Mouse (Mus musculus) inflammation-experienced regulatory T-cells (primary cell): ENCODE measurements around the gene Gm14632. TPM values are rescaled to one million over a fixed set of nuclear protein-coding genes. Genes with fewer than 3 reads are reported as not detected.

ENCODE experiments used
- polyA plus RNA-seq, 2 experiments: library from polyadenylated mRNA; unstranded; fragments of 100-300 nt; shearing (Covaris generic); gene quantifications; one replicate each; pipeline ENCODE4 v1.2.1; 2017

Gene Gm14632
- not detected for polyA plus RNA-seq

GRCm38 (mm10) chrX:30329472-30329871 lies at the start of gene Gm14632:
Gene Gm14632, plus strand, starts transcription at chrX:30329772.

